Mouse (Mus musculus): ENCODE data around the gene Ctcf.

Gene Ctcf

GRCm38 (mm10) chr8:105617451-105618278, 18.7 kb upstream of the Ctcf start:
- no peak for DNase-seq (ENCODE audit: low spot score in 2 of 2)

GRCm38 (mm10) chr8:105618279-105618634, 18.1 kb upstream of the Ctcf start:
- no peak for DNase-seq (ENCODE audit: low spot score in 2 of 2)

- DNase-seq (ENCODE audit: low spot score in 2 of 2), result no peak
These were observed 17.3 kb upstream of the Ctcf start for GRCm38 (mm10) chr8:105618892-105619591.

GRCm38 (mm10) chr8:105620211-105620610, 16.2 kb upstream of the Ctcf start:
- no peak for DNase-seq (ENCODE audit: low spot score in 2 of 2)

- no peak for DNase-seq (ENCODE audit: low spot score in 2 of 2)
These were observed 15.2 kb upstream of the Ctcf start for GRCm38 (mm10) chr8:105620946-105621720.

GRCm38 (mm10) chr8:105621841-105622240, 14.5 kb upstream of the Ctcf start:
- no peak for DNase-seq (ENCODE audit: low spot score in 2 of 2)

GRCm38 (mm10) chr8:105622421-105622920, 13.9 kb upstream of the Ctcf start:
- peak; percentile 88 to 90 for DNase-seq (ENCODE audit: low spot score in 2 of 2)

- no peak for DNase-seq (ENCODE audit: low spot score in 2 of 2)
These were observed 13.2 kb upstream of the Ctcf start for GRCm38 (mm10) chr8:105623118-105623517.

- DNase-seq (ENCODE audit: low spot score in 2 of 2), result no peak
These were observed 12.6 kb upstream of the Ctcf start for GRCm38 (mm10) chr8:105623679-105624245.

- peak in 1 of 2 experiments; percentile 60 for DNase-seq (ENCODE audit: low spot score in 2 of 2)
These were observed 12.0 kb upstream of the Ctcf start for GRCm38 (mm10) chr8:105624401-105624800.

- DNase-seq (ENCODE audit: low spot score in 2 of 2), result no peak
These were observed 11.5 kb upstream of the Ctcf start for GRCm38 (mm10) chr8:105624831-105625230.

- no peak for DNase-seq (ENCODE audit: low spot score in 2 of 2)
These were observed 10.3 kb upstream of the Ctcf start for GRCm38 (mm10) chr8:105626086-105626485.

- DNase-seq (ENCODE audit: low spot score in 2 of 2), result no peak
These were observed 7.0 kb upstream of the Ctcf start for GRCm38 (mm10) chr8:105629337-105629736.

- no peak for DNase-seq (ENCODE audit: low spot score in 2 of 2)
These were observed 1.5 kb upstream of the Ctcf start for GRCm38 (mm10) chr8:105634771-105635458.

- no peak for DNase-seq (ENCODE audit: low spot score in 2 of 2)
These were observed 887 bp upstream of the Ctcf start for GRCm38 (mm10) chr8:105635481-105635880.

- DNase-seq (ENCODE audit: low spot score in 2 of 2), result peak in 1 of 2 experiments; percentile 45
These were observed 669 bp downstream of the Ctcf start, which contains the start of gene Agrp for GRCm38 (mm10) chr8:105636963-105637510. TSS of gene Agrp (minus strand) at chr8:105637393.

- no peak for DNase-seq (ENCODE audit: low spot score in 2 of 2)
These were observed 1.3 kb downstream of the Ctcf start for GRCm38 (mm10) chr8:105637601-105638041.

GRCm38 (mm10) chr8:105638510-105638909, 2.1 kb downstream of the Ctcf start:
- DNase-seq (ENCODE audit: low spot score in 2 of 2), result no peak

- no peak for DNase-seq (ENCODE audit: low spot score in 2 of 2)
These were observed 3.5 kb downstream of the Ctcf start for GRCm38 (mm10) chr8:105639835-105640234.

- no peak for DNase-seq (ENCODE audit: low spot score in 2 of 2)
These were observed 4.1 kb downstream of the Ctcf start for GRCm38 (mm10) chr8:105640511-105640910.

GRCm38 (mm10) chr8:105645205-105645604, 8.8 kb downstream of the Ctcf start:
- no peak for DNase-seq (ENCODE audit: low spot score in 2 of 2)

All from frontal cortex, postnatal 14 days (tissue).